Mouse (Mus musculus): ENCODE measurements at regions not wholly inside any gene's neighbourhood (a gene's known extent, or its start where the extent isn't known, plus 50 kb on each side); places are given as distances from the start of the nearest gene placed in this dataset.

GRCm38 (mm10) chr17:45928903-45929477, 103.2 kb downstream of the Vegfa start:
- no peak for DNase-seq

- no peak for DNase-seq
Observed at GRCm38 (mm10) chr17:45928013-45928412, 104.2 kb downstream of the Vegfa start.

- DNase-seq = no peak
Observed at GRCm38 (mm10) chr17:45925845-45926244, 106.3 kb downstream of the Vegfa start.

GRCm38 (mm10) chr17:45924595-45924994, 107.6 kb downstream of the Vegfa start:
- no peak for DNase-seq

- DNase-seq = no peak
Observed at GRCm38 (mm10) chr17:45923217-45923730, 108.9 kb downstream of the Vegfa start.

GRCm38 (mm10) chr17:45917647-45918046, 114.5 kb downstream of the Vegfa start:
- DNase-seq = no peak

DNA sequence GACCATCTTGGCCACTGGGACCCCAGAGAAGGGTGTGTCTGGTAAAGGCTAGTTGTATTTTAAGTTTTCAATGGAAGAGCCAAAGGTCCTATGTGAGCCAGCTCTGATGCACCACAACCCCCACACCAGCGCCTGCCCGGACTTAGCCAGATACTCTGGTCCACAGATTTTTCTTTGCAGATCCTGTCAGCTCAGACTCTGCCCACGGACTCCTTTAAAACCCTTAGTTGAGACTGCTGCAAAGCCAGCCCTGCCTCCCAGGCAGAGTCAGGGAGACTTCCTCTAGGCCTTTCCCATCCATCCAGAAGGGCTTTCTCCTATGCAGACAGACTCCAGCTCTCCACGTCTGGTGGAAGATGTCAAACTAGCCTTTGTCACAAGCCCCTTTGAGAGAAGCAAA, 115.2 kb downstream of the Vegfa start:
- DNase-seq = no peak

GRCm38 (mm10) chr17:45914706-45915240, 117.4 kb downstream of the Vegfa start:
- no peak for DNase-seq

- DNase-seq = no peak
Observed at GRCm38 (mm10) chr17:45914237-45914636, 117.9 kb downstream of the Vegfa start.

GRCm38 (mm10) chr17:45913671-45914070, 118.5 kb downstream of the Vegfa start:
- no peak for DNase-seq

DNA sequence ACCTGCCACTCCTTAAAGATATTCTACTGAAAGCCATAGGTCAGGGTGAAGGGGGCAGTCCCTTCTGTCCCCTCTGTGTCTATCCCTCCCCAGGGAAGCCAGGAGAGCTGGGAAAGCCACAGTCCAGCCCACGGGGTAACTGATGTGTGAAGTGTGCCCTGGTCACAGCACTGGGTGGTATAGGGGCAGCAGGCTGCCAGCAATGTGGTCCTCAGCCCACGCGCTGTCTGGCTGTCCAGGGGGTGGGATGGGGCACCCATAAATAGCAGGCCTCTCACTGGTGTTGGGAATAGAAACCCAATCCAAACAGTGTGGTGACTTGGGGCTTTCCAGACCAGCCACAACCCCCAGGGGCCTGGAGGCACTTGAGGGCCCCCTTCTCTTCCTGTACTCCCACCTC, 120.0 kb downstream of the Vegfa start:
- no peak for DNase-seq

DNA sequence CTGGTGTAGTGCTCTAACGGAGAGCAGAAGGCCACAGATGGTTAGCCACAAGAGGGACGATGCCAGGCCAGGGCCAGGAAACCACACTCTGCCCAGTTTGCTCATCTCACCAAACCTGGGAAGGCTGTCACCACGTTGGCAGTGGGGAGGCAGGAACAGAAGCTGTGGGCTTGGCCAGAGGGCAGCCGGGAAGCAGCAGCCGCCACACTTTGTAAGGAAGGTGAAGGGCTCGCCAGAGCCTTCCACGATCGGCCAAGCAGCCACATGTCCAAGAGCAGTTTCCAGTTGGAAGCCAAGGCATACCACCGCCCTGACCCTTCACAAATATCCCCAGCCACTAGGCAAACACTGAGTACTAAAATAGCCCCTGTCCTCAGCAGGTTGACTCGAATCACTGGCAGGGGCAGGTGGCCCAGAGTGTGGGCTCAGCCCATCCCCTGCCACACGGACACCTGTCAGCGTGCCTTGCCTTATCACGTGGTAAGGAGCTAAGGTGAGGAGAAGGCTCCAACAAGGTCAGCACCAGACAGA, 120.9 kb downstream of the Vegfa start:
- DNase-seq = peak; percentile 29

DNA sequence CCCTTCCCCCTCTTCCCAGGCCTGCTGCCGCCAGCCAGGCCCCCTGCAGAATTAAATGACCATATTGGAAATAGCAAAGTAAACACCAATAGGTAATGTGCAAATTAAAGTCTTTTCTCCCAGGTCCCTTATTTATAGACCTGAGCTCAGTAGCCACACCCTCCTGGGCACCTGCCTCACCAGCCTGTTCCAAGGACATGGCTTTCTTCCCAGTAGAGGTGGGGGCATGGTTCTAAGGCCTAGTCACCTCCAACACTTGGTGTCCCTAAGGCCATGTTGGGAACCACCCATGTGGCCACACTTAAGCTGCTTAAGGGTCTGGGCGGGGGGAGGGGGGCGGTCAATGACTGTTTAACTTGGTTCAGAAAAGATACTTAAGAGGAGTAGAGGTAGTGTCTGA, 121.9 kb downstream of the Vegfa start:
- no peak for DNase-seq

DNA sequence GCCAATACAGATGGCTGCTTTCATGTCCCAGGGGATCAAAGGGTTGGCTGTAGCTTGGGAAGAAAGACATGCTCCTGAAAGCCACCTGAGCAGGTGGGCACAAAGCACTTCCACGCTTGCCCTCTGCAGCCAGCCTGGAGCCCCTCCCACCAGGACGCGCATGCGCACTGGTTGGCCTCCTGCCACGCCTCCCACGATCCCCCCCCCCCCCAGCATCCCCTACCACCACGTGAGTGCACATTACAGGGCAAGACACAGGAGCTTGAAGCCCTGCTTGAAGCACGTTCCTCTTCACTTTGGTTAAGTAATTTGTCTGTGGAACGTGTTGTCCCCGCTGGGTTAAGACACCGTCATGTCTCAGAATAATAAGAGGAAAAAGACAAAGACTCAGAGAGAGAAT, 124.6 kb downstream of the Vegfa start:
- no peak for DNase-seq

DNA sequence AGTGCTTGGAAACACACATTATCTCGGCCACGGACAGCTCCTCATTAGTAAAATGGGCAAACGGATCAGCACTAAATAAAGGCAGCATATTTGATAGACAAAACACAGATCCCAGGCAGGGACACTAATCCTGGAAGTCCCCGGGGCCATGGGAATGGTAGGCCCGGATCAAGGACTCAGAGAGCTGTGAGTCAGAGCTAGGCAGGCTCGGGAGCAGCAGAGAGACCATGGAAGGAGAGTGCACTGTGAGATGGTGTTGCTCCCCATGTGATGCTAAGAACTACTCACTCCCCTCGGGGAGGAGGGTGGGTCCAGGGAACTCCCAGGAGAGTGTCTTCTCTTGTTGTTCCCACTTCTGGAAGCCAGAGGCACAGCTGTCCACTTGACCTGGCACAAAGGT, 126.6 kb downstream of the Vegfa start:
- no peak for DNase-seq

- no peak for DNase-seq
Observed at GRCm38 (mm10) chr17:45904251-45904650, 127.9 kb downstream of the Vegfa start.

GRCm38 (mm10) chr17:45903294-45903693, 128.9 kb downstream of the Vegfa start:
- DNase-seq = no peak

DNA sequence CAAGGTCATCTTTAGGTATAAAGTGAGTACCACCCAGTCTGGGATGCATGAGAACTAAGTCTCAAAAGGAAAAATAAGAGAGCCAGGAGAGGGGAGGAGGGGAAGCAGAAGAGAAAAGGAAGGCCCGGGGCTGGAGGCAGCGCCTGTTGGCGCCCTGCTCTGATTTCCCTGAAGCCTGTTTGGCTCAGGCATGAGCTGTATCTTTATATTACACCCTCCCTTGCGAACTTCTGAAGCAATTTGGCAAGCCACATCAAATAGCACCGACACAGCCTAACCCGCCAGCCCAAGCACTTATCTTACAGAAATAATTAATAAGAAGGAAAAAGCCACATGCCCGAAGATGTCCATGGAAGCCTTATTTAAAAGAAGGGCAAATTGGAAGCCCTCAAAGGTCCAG, 129.5 kb downstream of the Vegfa start:
- DNase-seq = no peak

DNA sequence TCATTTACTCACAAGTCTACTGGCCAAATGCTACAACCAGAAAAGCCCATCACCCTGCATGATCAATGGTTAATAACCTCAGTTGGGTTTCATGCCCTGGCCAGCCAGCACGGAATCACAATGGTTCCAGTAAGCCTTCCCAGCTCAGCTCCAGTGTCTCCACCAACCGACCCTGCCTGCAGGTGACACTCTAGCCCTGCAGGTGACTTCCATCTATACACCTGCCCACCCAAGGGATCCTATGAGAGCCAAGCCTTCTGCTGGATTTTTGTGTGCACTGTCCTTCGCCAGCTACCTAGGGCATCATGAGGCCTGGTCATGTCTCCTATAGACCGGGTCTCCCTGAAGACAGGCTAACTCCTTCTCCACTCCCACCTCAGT, 135.3 kb downstream of the Vegfa start:
- no peak for DNase-seq

DNA sequence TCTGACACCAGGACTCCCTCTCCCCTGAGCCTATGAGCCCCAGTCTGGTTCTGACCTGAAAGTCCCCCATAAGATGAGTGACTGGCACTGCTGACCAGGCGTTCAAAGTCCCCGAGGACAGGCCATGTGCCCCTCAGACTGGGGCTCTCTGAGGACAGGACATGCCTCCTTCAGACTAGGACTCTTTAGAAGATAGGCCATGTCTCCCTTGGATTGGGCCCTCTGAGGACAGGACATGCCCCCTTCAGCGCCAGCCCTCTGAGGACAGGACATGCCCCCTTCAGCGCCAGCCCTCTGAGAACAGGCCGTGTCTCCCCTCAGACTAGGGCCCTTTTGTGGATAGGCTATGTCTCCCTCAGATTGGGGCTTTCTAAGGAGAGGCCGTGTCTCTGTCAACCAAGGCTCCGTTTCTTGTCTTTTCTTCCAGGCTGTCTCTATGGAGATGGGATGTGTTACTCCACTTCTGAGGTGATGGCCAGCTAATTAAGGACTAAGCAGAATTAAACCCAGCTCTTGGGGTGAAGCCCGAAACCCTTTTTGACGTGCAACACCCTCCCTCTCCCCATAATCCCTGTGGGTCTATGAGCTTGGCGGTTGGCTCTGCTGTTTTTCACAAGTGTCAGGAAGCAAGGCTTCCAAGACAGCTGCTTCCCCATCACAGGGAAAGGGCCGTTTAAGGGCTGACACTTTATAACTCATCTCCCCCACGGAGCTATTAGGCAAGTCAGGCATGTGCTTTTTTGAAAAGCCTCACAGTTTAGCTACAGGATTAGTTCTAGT, 135.8 kb downstream of the Vegfa start:
- no peak for DNase-seq

DNA sequence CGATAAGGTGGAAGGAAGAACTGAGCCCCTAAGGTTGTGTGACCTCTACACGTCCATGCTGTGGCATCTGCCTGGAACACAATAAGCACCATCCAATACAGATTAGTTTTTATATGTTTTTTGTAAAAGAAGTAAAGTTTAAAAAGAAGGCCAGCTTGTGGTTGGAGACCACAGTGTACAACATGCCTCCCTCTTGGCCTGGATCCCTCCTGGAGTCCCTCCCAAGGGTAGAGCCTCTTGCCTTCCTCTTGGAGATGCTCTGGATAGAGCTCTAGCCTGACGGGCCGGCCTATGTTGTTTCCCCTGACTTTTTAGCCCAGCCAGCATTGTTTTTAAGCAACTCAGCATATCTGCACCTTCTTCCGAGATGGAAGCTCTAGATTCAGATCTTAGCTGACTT, 138.0 kb downstream of the Vegfa start:
- no peak for DNase-seq

DNA sequence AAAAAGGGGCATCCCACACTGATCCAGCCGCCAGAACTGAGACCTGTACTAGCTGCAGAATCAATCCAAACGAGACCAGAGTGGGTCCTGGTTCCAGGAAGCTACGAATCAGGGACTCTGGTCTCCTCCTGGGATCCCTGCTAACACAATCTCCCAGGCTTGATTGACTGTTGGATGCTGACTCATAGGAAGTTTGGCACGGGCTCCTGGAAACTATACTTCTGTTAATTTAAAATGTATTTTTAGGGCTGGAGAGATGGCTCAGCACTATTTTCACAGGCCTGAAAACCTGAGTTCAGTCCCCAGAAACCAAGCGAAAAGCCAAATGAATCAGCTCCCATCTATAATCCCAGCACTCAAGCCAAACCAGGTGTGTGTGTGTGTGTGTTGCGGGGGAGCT, 138.5 kb downstream of the Vegfa start:
- no peak for DNase-seq

DNA sequence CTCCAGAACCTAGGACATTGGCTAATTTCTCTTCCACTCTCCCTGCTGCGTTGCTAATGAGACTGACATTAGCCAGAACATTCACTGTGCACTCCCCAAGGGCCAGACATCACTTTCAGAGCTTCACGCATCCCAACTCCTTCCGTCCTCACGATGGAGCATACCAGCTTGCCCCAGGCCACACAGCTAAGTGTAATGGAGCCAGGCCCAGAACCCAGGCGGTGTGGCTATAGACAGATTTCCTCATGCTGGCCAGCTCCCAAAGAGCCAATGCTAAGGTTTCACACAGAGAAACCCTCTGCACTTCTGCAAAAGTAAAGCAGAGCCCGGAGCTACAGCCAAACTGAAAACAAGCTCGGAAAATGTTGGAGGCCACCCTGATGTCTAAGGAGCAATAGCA, 139.1 kb downstream of the Vegfa start:
- DNase-seq = no peak

DNA sequence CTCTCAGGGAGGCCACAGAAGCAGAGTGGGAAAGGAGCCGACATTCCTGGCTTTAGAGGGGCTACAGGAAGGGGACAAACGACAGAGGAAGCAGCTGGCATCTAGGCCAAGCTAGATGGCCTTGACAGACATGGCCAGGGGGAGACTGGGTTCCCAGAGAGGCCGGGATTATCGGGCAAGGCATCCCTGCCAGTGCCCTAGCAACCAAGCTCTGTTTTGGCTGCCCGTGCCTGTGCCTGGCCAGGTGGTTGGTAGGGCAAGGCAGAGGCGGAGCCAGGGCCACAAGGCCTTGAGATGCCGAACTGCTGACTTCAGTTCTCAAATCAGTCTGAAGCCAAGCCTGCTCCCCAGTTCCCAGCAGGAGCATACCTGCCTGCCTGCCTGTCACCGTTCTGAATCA, 142.7 kb downstream of the Vegfa start:
- peak; percentile 59 for DNase-seq
